Mouse (Mus musculus) right cerebral cortex, postnatal 10 days (tissue): Measurements from ENCODE around the gene Lrrc45.
"Not testable (repeated sequence)": the region's sequence is repeated elsewhere in the genome, so short reads cannot be mapped to it uniquely, and the experiment has no call there.

ENCODE experiments used
- DNase-seq, 2 experiments: peaks; one replicate each; pipeline ENCODE4 v3.0.0; 2021; ENCODE audit warnings: low spot score in 2 of 2

Lrrc45 gene

DNA sequence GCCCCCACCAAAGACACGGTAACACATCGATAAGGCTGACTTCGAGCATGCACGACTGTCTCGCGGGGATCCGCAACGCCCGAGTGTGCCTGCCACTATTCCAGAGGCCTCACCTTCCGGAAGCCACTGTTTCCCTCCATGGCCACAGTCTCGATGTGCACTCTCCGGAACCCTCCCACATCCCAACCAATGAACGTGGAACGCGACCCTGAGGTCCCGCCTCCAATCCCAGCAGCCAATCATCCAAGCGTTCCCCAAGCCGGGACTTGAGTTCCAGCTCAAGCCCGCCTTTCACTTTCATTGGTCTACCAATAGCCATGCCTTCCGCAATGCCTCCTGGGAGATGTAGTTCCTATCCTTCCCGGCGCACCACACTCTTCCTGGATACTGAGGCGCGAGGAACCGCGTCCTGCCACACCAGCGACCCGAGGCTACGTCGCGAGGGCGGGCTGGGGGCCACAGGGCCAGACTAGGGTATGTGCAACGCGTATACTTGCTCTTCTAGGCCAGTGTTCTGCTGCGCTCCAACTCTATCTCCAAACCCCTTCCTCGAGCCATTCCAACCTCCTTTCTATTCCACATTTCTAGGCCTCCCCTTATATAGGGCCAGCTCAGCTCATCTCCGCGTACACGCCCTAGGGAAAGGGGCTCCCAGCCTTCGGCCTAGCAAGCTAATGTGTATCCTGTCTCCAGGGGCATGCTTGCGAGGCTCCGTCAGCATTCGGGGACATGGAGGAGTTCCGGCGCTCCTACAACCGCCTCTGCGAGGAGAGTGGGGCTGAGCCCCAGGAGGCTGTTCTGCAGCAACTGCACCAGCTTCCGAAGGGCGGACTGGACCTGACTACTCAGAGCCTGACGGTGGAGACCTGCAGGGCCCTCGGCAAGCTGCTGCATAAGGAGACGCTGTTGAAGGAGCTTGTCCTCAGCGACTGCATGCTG is at the start of gene Lrrc45, which contains the start of gene Cenpx:
Gene Lrrc45 (plus strand): TSS at position 346 of the 939 bp plus-strand sequence.
Gene Cenpx (minus strand): TSS at position 159 of the 939 bp plus-strand sequence.
- peak; percentile 99 for DNase-seq

GRCm38 (mm10) chr11:120665406-120665805 is 48.3 kb upstream of the Lrrc45 start:
- DNase-seq: no peak

- DNase-seq: no peak
Observed at GRCm38 (mm10) chr11:120666617-120667016, 47.1 kb upstream of the Lrrc45 start.

DNA sequence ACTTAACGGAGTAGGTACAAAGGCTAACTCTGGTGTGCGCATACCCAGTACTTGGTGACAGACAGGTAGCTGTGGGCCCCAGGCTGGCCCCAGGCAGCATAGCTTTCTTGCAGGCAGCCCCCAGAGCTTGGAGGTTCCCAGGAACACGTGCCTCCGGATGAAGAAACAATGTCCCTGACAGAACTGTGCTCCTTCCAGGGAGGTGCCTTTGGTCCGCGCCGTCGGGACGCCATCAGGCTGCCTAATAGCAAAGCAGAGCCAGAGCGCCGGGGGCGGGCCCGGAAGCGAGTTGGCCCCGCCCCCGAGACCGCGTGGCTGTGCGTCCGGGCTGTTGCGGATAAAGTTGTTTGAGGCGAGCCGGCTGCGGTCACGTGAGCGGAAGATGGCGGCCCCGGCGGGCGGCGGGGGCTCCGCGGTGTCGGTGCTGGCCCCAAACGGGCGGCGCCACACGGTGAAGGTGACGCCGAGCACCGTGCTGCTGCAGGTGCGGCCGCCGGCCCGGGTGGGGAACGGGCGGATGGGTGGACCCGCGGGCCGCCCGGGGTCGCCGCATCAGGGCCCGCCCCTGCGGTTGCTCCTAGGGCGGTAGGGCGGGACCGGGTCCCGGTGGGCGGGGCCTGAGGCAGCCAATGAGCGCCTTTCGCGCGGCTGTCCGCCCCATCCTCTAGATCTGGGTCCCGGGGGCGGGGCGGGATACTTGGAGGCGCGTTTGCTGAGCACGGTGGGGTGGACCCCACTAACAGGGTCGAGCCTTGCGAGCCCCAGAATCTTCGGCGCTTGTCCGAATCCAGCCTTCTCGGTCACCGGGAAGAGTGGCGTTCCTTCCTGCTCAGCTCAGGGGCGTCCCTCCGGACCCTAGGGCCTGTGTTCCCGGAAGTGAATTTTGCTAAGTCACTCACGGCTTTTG is 40.8 kb upstream of the Lrrc45 start, which contains the start of gene Aspscr1:
Gene Aspscr1 (plus strand): TSS at position 287 of the 907 bp plus-strand sequence.
- peak; percentile 95 for DNase-seq

DNA sequence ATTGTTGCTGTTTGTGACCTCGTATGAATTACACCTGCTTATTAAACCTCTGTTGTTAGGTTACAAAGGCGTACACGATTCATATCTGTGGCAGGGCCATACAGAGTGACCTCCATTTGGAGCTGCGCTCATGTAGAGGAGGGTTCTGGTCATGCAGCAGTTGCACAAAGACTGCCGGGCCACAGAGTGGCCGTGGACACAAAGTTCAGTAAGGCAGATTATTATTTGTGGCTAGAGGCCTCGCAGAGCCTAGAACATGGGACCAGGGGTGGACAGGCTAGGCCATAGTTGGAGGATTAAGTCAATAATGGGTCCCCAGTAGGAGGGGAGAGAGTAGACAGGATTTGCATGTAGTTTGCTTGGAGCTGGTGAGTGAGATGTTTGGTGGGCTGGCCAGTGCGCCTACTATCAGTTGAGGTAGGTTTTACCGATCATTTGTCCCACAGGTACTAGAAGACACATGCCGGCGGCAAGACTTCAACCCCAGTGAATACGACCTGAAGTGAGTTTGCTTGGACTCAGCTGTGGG is 40.1 kb upstream of the Lrrc45 start:
- DNase-seq: no peak

GRCm38 (mm10) chr11:120675875-120676274 is 37.9 kb upstream of the Lrrc45 start:
- DNase-seq: not testable (repeated sequence)

GRCm38 (mm10) chr11:120676951-120677350 is 36.8 kb upstream of the Lrrc45 start:
- DNase-seq: no peak

DNA sequence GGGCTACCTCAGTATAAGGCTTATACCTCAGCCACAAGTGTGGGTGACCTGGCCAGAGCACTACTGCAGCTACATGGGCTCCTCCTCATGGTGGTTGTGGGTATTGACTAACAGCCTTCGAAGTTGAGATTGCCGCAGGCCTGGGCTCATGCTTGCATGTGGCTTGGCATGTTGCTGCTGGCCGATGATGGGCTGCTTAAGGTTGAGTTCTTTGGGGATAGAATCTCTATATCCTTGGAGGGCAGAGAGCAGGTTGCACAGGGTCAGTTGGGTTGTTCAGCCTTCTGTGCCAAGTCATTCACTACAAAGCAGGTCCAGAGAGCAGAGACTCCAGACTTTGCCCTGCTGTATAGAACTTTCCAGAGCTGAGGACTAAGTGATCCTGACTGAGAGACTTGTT is 33.8 kb upstream of the Lrrc45 start:
- no peak for DNase-seq

- DNase-seq: no peak
Observed at GRCm38 (mm10) chr11:120682683-120683082, 31.0 kb upstream of the Lrrc45 start.

GRCm38 (mm10) chr11:120683536-120683935 is 30.2 kb upstream of the Lrrc45 start:
- DNase-seq: no peak

DNA sequence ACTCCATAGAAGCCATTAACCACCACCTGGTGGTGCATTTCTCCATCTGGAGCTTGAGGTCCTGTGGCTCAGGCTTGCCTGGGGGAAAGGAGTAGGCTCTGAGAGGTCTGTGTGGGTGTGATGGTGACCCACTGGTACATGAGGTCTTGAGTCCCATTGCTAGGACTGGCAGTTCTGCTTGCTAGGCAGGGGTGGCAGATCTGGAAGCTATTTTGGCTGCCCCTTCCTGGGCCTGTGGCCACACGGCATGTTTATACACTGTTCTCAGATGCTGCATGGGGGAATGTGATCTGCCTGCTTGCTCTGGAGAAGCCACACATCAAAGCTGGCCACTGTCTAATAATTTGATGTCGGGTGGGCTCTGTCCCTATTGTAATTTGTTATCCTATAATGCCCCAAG is 29.6 kb upstream of the Lrrc45 start:
- no peak for DNase-seq

DNA sequence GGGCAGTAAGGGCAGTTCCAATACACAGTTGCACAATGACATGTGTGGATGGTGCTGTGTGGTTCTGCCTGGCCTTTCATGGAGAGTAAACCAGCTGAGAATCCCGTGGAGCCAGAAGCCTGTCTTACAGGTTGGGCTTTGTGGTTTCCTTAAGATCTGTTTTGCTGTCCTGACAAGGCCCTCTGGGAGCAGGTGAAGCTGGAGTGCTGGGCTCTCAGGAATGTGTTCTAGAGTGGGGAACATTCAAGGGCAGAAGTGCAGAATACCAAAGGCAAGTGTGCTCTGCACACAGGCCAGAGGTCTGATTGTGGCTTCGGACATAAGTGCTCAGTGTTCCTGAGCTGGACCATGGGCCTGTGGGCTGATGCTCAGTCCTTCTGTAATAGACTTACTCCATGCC is 29.1 kb upstream of the Lrrc45 start:
- no peak for DNase-seq

DNA sequence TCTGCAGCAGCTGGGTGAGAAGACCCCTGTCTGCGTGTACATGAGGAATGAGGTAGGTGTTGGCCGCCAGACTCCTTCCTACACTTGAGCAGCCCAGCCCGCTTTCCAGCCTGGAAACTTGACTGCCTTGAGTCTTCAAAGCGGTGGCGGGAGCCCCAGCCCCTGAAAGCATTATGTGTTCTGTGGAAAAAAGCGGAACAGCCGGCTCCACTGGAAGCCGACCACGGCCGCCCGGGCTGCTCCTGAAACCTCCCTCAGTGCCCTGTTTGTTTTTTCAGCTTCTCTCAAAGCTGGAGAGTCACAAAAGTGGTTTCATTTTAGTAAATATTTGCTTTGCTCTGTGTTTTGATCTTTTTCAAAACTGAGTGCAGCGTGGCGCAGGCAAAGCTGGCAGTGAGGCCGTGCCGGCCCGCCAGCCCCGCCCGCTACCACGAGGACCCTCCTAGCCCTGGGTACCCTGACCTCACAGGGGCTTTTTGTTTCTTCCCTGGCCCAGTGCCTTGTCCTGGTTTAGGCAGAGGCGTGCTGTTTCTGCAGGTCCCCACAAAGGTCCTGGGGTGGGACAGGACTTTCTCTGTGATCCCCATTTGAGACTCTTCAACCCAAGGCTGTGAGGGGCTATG is 27.0 kb upstream of the Lrrc45 start:
- no peak for DNase-seq

DNA sequence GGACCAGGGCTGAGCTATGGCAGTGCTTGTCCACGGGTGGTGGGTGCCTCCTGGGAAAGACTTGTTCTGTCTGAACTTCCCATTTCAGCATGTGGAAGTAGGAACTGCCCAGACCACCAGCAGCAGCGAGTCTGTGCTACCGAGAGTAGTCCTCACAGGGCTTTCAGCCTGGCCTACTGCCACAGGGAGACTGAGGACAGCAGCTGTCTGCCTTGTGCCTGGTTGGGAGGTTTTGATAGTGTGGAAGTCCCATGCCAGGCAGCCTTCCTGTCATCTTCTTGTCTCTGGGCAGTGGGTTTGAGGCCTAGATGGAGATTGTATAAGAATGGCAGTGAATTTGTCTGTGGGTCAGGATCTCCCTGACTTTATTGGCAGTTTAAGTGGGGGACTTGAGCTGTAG is 24.4 kb upstream of the Lrrc45 start:
- DNase-seq: no peak

- peak; percentile 64 to 66 for DNase-seq
Observed at GRCm38 (mm10) chr11:120692471-120693011, 21.2 kb upstream of the Lrrc45 start.

- no peak for DNase-seq
Observed at GRCm38 (mm10) chr11:120693461-120693860, 20.3 kb upstream of the Lrrc45 start.

- no peak for DNase-seq
Observed at GRCm38 (mm10) chr11:120695184-120695583, 18.5 kb upstream of the Lrrc45 start.

DNA sequence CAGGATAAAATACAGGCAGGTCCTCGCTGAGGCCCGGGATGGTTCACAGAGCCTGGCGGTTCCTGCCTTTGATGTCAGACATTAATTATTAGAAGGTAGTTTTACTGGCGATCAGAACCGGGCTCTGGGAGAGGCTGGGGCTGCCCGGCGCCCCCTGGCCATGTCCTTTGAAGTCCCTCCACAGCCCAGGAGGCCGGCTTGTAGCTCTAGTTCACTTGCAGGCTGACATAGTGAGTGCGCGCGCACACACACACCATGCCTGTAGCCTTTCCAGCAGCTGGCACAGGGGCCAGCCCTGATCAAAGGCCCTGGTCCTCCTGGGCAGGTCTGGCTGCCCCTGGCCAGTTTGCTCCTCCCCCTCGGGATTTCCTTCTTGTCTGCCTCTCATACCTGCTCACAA is 18.1 kb upstream of the Lrrc45 start:
- DNase-seq: no peak

DNA sequence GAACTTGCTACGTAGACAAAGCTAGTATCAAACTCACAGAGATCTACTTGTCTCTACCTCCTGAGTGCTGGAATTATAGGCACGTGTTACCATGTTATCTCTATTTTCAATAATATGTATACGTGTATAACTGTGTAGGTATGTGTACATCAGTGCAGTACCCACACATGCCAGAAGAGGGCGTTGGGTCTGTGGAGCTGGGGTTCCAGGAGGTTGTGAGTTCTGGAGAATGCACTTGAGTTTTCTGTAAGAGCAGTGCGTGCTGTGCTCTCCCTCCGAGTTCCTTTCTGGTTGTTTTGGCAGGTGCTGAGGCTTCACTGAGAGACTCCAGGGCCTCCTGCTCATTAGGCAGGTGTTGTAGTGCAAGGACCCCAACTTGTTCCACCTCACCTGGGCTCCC is 17.2 kb upstream of the Lrrc45 start:
- no peak for DNase-seq

DNA sequence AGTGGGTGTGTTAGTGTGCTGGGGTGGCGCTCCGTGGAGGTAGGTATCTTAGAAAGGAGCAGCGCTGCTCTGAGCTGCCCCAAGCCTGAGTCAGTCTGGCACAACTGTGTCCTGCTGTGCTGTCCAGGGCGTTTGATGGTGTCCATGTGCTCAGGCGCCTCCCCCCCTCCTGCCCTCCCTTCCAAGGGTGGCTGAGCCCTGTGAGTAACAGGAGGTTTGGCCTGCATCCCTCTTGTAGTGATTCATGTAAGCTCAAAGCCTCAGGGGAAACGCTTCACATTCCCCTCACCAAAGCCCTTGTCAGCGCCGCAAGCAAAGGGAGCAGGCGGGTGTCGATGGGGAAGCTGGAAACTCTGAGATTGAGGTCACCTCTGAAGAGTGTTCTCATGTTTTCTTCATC is 16.0 kb upstream of the Lrrc45 start:
- DNase-seq: no peak
